Mouse (Mus musculus) intestine, embryonic 14.5 days (tissue): Measurements from ENCODE around the gene Dhx16. TPM values are rescaled to one million over a fixed set of nuclear protein-coding genes. Genes with fewer than 3 reads are reported as not detected.

ENCODE experiments used
- ATAC-seq: fragments of 200-750 bp; cut with Nextera tagmentation; replicated peaks from 2 replicates; pipeline ENCODE4 v1.8.0; 2017; ENCODE audit warnings: low read depth, moderate number of reproducible peaks, moderate TSS enrichment, moderate library complexity; ENCODE audit not compliant: low FRiP score, low TSS enrichment
- DNase-seq: peaks from one replicate; pipeline ENCODE4 v3.0.0-alpha.2; 2018; ENCODE audit warnings: low spot score
- H3K27ac ChIP-seq: fragments of 300-500 bp; sonication (generic); 2 replicates; pipeline ENCODE4 v1.5.1; 2014; ENCODE audit warnings: low read depth, mild to moderate bottlenecking, control low read depth
- H3K27me3 ChIP-seq: fragments of 300-500 bp; sonication (generic); replicated peaks from 2 replicates; pipeline ENCODE4 v1.6.1; 2014; ENCODE audit warnings: low read length, control low read depth; ENCODE audit not compliant: control insufficient read depth, insufficient read depth
- H3K36me3 ChIP-seq: fragments of 300-500 bp; sonication (generic); 2 replicates; pipeline ENCODE4 v1.6.1; 2014; ENCODE audit warnings: low read length, control low read depth; ENCODE audit not compliant: control insufficient read depth, insufficient read depth
- H3K4me1 ChIP-seq: fragments of 300-500 bp; sonication (generic); replicated peaks from 2 replicates; pipeline ENCODE4 v1.6.1; 2014; ENCODE audit warnings: low read length, control low read depth, mixed read lengths; ENCODE audit not compliant: control insufficient read depth, insufficient read depth
- H3K4me2 ChIP-seq: fragments of 300-500 bp; sonication (generic); 2 replicates; pipeline ENCODE4 v1.6.1; 2014; ENCODE audit warnings: low read length
- H3K4me3 ChIP-seq: fragments of 300-500 bp; sonication (generic); 2 replicates; pipeline ENCODE4 v1.5.1; 2014; ENCODE audit warnings: low read depth, low read length, control low read depth, mixed read lengths
- H3K9ac ChIP-seq: fragments of 300-500 bp; sonication (generic); 2 replicates; pipeline ENCODE4 v1.6.1; 2014; ENCODE audit warnings: mild to moderate bottlenecking, low read length
- H3K9me3 ChIP-seq: fragments of 300-500 bp; sonication (generic); 2 replicates; pipeline ENCODE4 v1.6.1; 2016; ENCODE audit warnings: low read length, control low read depth; ENCODE audit not compliant: control insufficient read depth
- WGBS: fragments of 180-500 bp; shearing (Covaris S2); extraction: QIAGEN DNeasy Blood & Tissue Kit; methylation state at CpG from one replicate; pipeline ENCODE4 v1.1.7; 2014; 5-methylcytosine and 5-hydroxymethylcytosine counted together
- polyA plus RNA-seq: library from polyadenylated mRNA; unstranded; fragments of >200 nt; fragmentation: Nextera tagmentation; extraction: Ambion mirVana; gene quantifications from 2 replicates; pipeline ENCODE4 v1.2.1, GENCODE M21; 2014

The Dhx16 gene
- polyA plus RNA-seq, 1 experiment from 2014 or later = 46.1 TPM

- no peaks in the 10 kb centered on the region for H3K9me3 ChIP-seq
- H3K36me3 ChIP-seq = peaks cover 30% of the 10 kb centered on the region
- no peaks in the 10 kb centered on the region for H3K27me3 ChIP-seq
- DNase-seq = no peak
- peak overlapping the region; percentile 100 for H3K9ac ChIP-seq
- peaks cover 28% of the 10 kb centered on the region for H3K4me1 ChIP-seq
- ATAC-seq = no peak
- H3K27ac ChIP-seq = peak overlapping the region; percentile 99
- 46% methylated on average over 6 of the region's 6 CpGs for WGBS
- H3K4me3 ChIP-seq = peak overlapping the region; percentile 60
- H3K4me2 ChIP-seq = peak overlapping the region; percentile 90
These were observed 40.3 kb downstream of the Dhx16 start for GRCm38 (mm10) chr17:35919864-35920301.

- peaks cover 35% of the 10 kb centered on the region for H3K36me3 ChIP-seq
- H3K4me3 ChIP-seq = no peak overlapping the region
- H3K27ac ChIP-seq = peak overlapping the region; percentile 99
- ATAC-seq (no peak), DNase-seq (no peak)
- peaks cover 24% of the 10 kb centered on the region for H3K4me1 ChIP-seq
- peak overlapping the region; percentile 100 for H3K9ac ChIP-seq
- H3K4me2 ChIP-seq = peak overlapping the region; percentile 90; the same call in 1 of the 2 replicates
- H3K9me3 ChIP-seq = no peaks in the 10 kb centered on the region
- no peaks in the 10 kb centered on the region for H3K27me3 ChIP-seq
- WGBS = 50% methylated on average over 1 of the region's 1 CpGs
These were observed 40.8 kb downstream of the Dhx16 start for GRCm38 (mm10) chr17:35920384-35920783.

GRCm38 (mm10) chr17:35920862-35921562, 41.4 kb downstream of the Dhx16 start:
- 70% methylated on average over 5 of the region's 5 CpGs for WGBS
- peaks cover 41% of the 10 kb centered on the region for H3K36me3 ChIP-seq
- H3K4me1 ChIP-seq = peaks cover 21% of the 10 kb centered on the region
- H3K4me2 ChIP-seq = no peak overlapping the region; the same call in 1 of the 2 replicates
- H3K9me3 ChIP-seq = no peaks in the 10 kb centered on the region
- H3K27ac ChIP-seq = peak overlapping the region; percentile 99
- no peak overlapping the region for H3K9ac ChIP-seq
- no peaks in the 10 kb centered on the region for H3K27me3 ChIP-seq
- DNase-seq (no peak), ATAC-seq (no peak)
- H3K4me3 ChIP-seq = no peak overlapping the region

GRCm38 (mm10) chr17:35921710-35922109, 42.1 kb downstream of the Dhx16 start:
- DNase-seq = no peak
- H3K4me1 ChIP-seq = peaks cover 21% of the 10 kb centered on the region
- no peaks in the 10 kb centered on the region for H3K27me3 ChIP-seq
- H3K9ac ChIP-seq = no peak overlapping the region
- no peak overlapping the region for H3K4me2 ChIP-seq
- no peak overlapping the region for H3K27ac ChIP-seq
- no peaks in the 10 kb centered on the region for H3K9me3 ChIP-seq
- H3K4me3 ChIP-seq = no peak overlapping the region
- peaks cover 48% of the 10 kb centered on the region for H3K36me3 ChIP-seq
- WGBS = 74% methylated on average over 4 of the region's 4 CpGs
- no peak for ATAC-seq

- no peak overlapping the region for H3K9ac ChIP-seq
- peaks cover 21% of the 10 kb centered on the region for H3K4me1 ChIP-seq
- H3K36me3 ChIP-seq = peaks cover 50% of the 10 kb centered on the region
- H3K4me2 ChIP-seq = no peak overlapping the region
- ATAC-seq (no peak), DNase-seq (no peak)
- 88% methylated on average over 3 of the region's 3 CpGs for WGBS
- no peak overlapping the region for H3K27ac ChIP-seq
- no peaks in the 10 kb centered on the region for H3K9me3 ChIP-seq
- no peaks in the 10 kb centered on the region for H3K27me3 ChIP-seq
- no peak overlapping the region for H3K4me3 ChIP-seq
These were observed 42.9 kb downstream of the Dhx16 start for GRCm38 (mm10) chr17:35922566-35922965.

- Histone ChIP-seq H3K9ac (no peak overlapping the region), H3K27ac (no peak overlapping the region), H3K4me2 (no peak overlapping the region), H3K4me3 (no peak overlapping the region), H3K27me3 (no peaks in the 10 kb centered on the region), H3K4me1 (peaks cover 21% of the 10 kb centered on the region), H3K9me3 (no peaks in the 10 kb centered on the region), H3K36me3 (peaks cover 55% of the 10 kb centered on the region)
- DNase-seq (no peak), ATAC-seq (no peak)
- WGBS = 95% methylated on average over 4 of the region's 4 CpGs
These were observed 43.7 kb downstream of the Dhx16 start for GRCm38 (mm10) chr17:35923281-35923680.

- no peak for ATAC-seq
- H3K9ac ChIP-seq = no peak overlapping the region
- no peak overlapping the region for H3K4me3 ChIP-seq
- 73% methylated on average over 1 of the region's 1 CpGs for WGBS
- no peak for DNase-seq
- no peaks in the 10 kb centered on the region for H3K9me3 ChIP-seq
- no peak overlapping the region for H3K27ac ChIP-seq
- no peaks in the 10 kb centered on the region for H3K4me1 ChIP-seq
- H3K27me3 ChIP-seq = no peaks in the 10 kb centered on the region
- H3K4me2 ChIP-seq = no peak overlapping the region
- peaks cover 85% of the 10 kb centered on the region for H3K36me3 ChIP-seq
These were observed 47.9 kb downstream of the Dhx16 start for GRCm38 (mm10) chr17:35927471-35927870.

GRCm38 (mm10) chr17:35929534-35929933, 49.9 kb downstream of the Dhx16 start:
- Histone ChIP-seq H3K9me3 (no peaks in the 10 kb centered on the region), H3K9ac (no peak overlapping the region), H3K4me1 (no peaks in the 10 kb centered on the region), H3K4me2 (no peak overlapping the region), H3K4me3 (no peak overlapping the region), H3K36me3 (peaks cover 69% of the 10 kb centered on the region), H3K27me3 (no peaks in the 10 kb centered on the region), H3K27ac (no peak overlapping the region)
- WGBS = 91% methylated on average over 2 of the region's 2 CpGs
- DNase-seq (no peak), ATAC-seq (no peak)

- Histone ChIP-seq H3K36me3 (peaks cover 58% of the 10 kb centered on the region), H3K4me2 (no peak overlapping the region), H3K9ac (no peak overlapping the region), H3K9me3 (no peaks in the 10 kb centered on the region), H3K4me3 (no peak overlapping the region), H3K27ac (no peak overlapping the region), H3K27me3 (no peaks in the 10 kb centered on the region), H3K4me1 (no peaks in the 10 kb centered on the region)
- WGBS = 96% methylated on average over 12 of the region's 12 CpGs
- DNase-seq (no peak), ATAC-seq (no peak)
These were observed 51.0 kb downstream of the Dhx16 start for GRCm38 (mm10) chr17:35930627-35931026.
